Mouse (Mus musculus): ENCODE data around the gene Entpd2. TPM values are rescaled to one million over a fixed set of nuclear protein-coding genes. Genes with fewer than 3 reads are reported as not detected.

Gene Entpd2
- total and polyA plus RNA-seq, 2 experiments from 2014 or later: 13.5 to 18.2 TPM

GRCm38 (mm10) chr2:25421896-25422295 lies 26.2 kb downstream of the Entpd2 start:
- Histone ChIP-seq H3K4me2 (ENCODE audit: low read depth) (no peak overlapping the region), H3K9me3 (ENCODE audit: low read length) (no peaks in the 10 kb centered on the region), H3K9ac (no peak overlapping the region), H3K4me3 (ENCODE audit: low read depth, low read length) (no peak overlapping the region), H3K27me3 (ENCODE audit: insufficient read depth, low read length) (no peaks in the 10 kb centered on the region; the same call in 1 of the 2 replicates), H3K4me1 (ENCODE audit: insufficient read depth) (no peaks in the 10 kb centered on the region), H3K27ac (ENCODE audit: low read depth, low read length) (no peak overlapping the region), H3K36me3 (ENCODE audit: insufficient read depth) (no peaks in the 10 kb centered on the region)
- 23% methylated on average over 3 of the region's 3 CpGs for WGBS
- ATAC-seq (peak; percentile 71), DNase-seq (peak; percentile 75)
- peak; percentile 80 for TF ChIP-seq CTCF (IDR thresholded peaks at IDR 0.05; ENCODE audit: low read depth)

GRCm38 (mm10) chr2:25422587-25423410 lies 27.1 kb downstream of the Entpd2 start, which contains the start of gene Fut7:
TSS of gene Fut7 (plus strand) at chr2:25423267.
- H3K4me1 ChIP-seq (ENCODE audit: insufficient read depth): no peaks in the 10 kb centered on the region
- H3K9me3 ChIP-seq (ENCODE audit: low read length): no peaks in the 10 kb centered on the region
- H3K27me3 ChIP-seq (ENCODE audit: insufficient read depth, low read length): no peaks in the 10 kb centered on the region; the same call in 1 of the 2 replicates
- no peak for TF ChIP-seq CTCF (IDR thresholded peaks at IDR 0.05; ENCODE audit: low read depth)
- no peak within 1 kb of the TSS for H3K4me3 ChIP-seq (ENCODE audit: low read depth, low read length)
- no peak within 1 kb of the TSS for H3K9ac ChIP-seq
- WGBS: 73% methylated on average over 17 of the region's 17 CpGs
- no peak for ATAC-seq
- no peak within 1 kb of the TSS for H3K4me2 ChIP-seq (ENCODE audit: low read depth)
- no peak within 1 kb of the TSS for H3K27ac ChIP-seq (ENCODE audit: low read depth, low read length)
- no peaks in the 10 kb centered on the region for H3K36me3 ChIP-seq (ENCODE audit: insufficient read depth)
- DNase-seq: no peak

GRCm38 (mm10) chr2:25423626-25424025 lies 28.0 kb downstream of the Entpd2 start:
- Histone ChIP-seq H3K4me2 (ENCODE audit: low read depth) (no peak overlapping the region), H3K9ac (no peak overlapping the region), H3K27ac (ENCODE audit: low read depth, low read length) (no peak overlapping the region), H3K36me3 (ENCODE audit: insufficient read depth) (no peaks in the 10 kb centered on the region), H3K9me3 (ENCODE audit: low read length) (no peaks in the 10 kb centered on the region), H3K27me3 (ENCODE audit: insufficient read depth, low read length) (no peaks in the 10 kb centered on the region; the same call in 1 of the 2 replicates), H3K4me3 (ENCODE audit: low read depth, low read length) (no peak overlapping the region), H3K4me1 (ENCODE audit: insufficient read depth) (no peaks in the 10 kb centered on the region)
- TF ChIP-seq CTCF (IDR thresholded peaks at IDR 0.05; ENCODE audit: low read depth): no peak
- DNase-seq (no peak), ATAC-seq (no peak)
- 62% methylated on average over 1 of the region's 1 CpGs for WGBS

- no peak overlapping the region for H3K27ac ChIP-seq (ENCODE audit: low read depth, low read length)
- WGBS: 37% methylated on average over 27 of the region's 27 CpGs
- no peaks in the 10 kb centered on the region for H3K9me3 ChIP-seq (ENCODE audit: low read length)
- H3K36me3 ChIP-seq (ENCODE audit: insufficient read depth): no peaks in the 10 kb centered on the region
- H3K4me3 ChIP-seq (ENCODE audit: low read depth, low read length): no peak overlapping the region
- no peak for TF ChIP-seq CTCF (IDR thresholded peaks at IDR 0.05; ENCODE audit: low read depth)
- no peaks in the 10 kb centered on the region; the same call in 1 of the 2 replicates for H3K27me3 ChIP-seq (ENCODE audit: insufficient read depth, low read length)
- DNase-seq (no peak), ATAC-seq (no peak)
- peaks cover 4% of the 10 kb centered on the region for H3K4me1 ChIP-seq (ENCODE audit: insufficient read depth)
- H3K4me2 ChIP-seq (ENCODE audit: low read depth): no peak overlapping the region
- no peak overlapping the region for H3K9ac ChIP-seq
Observed at GRCm38 (mm10) chr2:25425481-25425880, 29.8 kb downstream of the Entpd2 start.

GRCm38 (mm10) chr2:25426721-25427191 lies 31.1 kb downstream of the Entpd2 start:
- no peak overlapping the region for H3K9ac ChIP-seq

GRCm38 (mm10) chr2:25427256-25427655 lies 31.6 kb downstream of the Entpd2 start:
- no peak for ATAC-seq
- WGBS: 90% methylated on average over 5 of the region's 5 CpGs
- no peak overlapping the region for H3K4me3 ChIP-seq (ENCODE audit: low read depth, low read length)

More at GRCm38 (mm10) chr2:25426721-25427191, 31.1 kb downstream of the Entpd2 start:
- H3K4me3 ChIP-seq (ENCODE audit: low read depth, low read length): no peak overlapping the region
- H3K4me1 ChIP-seq (ENCODE audit: insufficient read depth): peaks cover 4% of the 10 kb centered on the region
- ATAC-seq (peak; percentile 24), DNase-seq (peak; percentile 88)
- 39% methylated on average over 5 of the region's 5 CpGs for WGBS
- peak; percentile 92 for TF ChIP-seq CTCF (IDR thresholded peaks at IDR 0.05; ENCODE audit: low read depth)
- H3K9me3 ChIP-seq (ENCODE audit: low read length): no peaks in the 10 kb centered on the region
- H3K4me2 ChIP-seq (ENCODE audit: low read depth): no peak overlapping the region
- H3K27ac ChIP-seq (ENCODE audit: low read depth, low read length): no peak overlapping the region
- no peaks in the 10 kb centered on the region; the same call in 1 of the 2 replicates for H3K36me3 ChIP-seq (ENCODE audit: insufficient read depth)
- H3K27me3 ChIP-seq (ENCODE audit: insufficient read depth, low read length): no peaks in the 10 kb centered on the region; the same call in 1 of the 2 replicates

More at GRCm38 (mm10) chr2:25427256-25427655, 31.6 kb downstream of the Entpd2 start:
- no peaks in the 10 kb centered on the region; the same call in 1 of the 2 replicates for H3K27me3 ChIP-seq (ENCODE audit: insufficient read depth, low read length)
- no peaks in the 10 kb centered on the region for H3K9me3 ChIP-seq (ENCODE audit: low read length)
- no peak overlapping the region for H3K27ac ChIP-seq (ENCODE audit: low read depth, low read length)
- no peak overlapping the region for H3K4me2 ChIP-seq (ENCODE audit: low read depth)
- no peaks in the 10 kb centered on the region; the same call in 1 of the 2 replicates for H3K36me3 ChIP-seq (ENCODE audit: insufficient read depth)
- no peak for DNase-seq
- no peak for TF ChIP-seq CTCF (IDR thresholded peaks at IDR 0.05; ENCODE audit: low read depth)
- H3K4me1 ChIP-seq (ENCODE audit: insufficient read depth): peaks cover 4% of the 10 kb centered on the region
- H3K9ac ChIP-seq: no peak overlapping the region
